Mouse (Mus musculus) midbrain, postnatal 0 days (tissue): ENCODE measurements around the gene Pex13. TPM values are rescaled to one million over a fixed set of nuclear protein-coding genes. Genes with fewer than 3 reads are reported as not detected.

Experiments used
- ATAC-seq: fragments of 200-750 bp; cut with Nextera tagmentation; 2 replicates; pipeline ENCODE4 v1.8.0; 2017; ENCODE audit warnings: moderate number of reproducible peaks, mild to moderate bottlenecking, moderate TSS enrichment, moderate library complexity; ENCODE audit not compliant: low FRiP score
- DNase-seq: peaks from one replicate; pipeline ENCODE4 v3.0.0-alpha.2; 2015; ENCODE audit warnings: low spot score
- H3K27ac ChIP-seq: fragments of 300-500 bp; sonication (generic); 2 replicates; pipeline ENCODE4 v1.5.1; 2014; ENCODE audit warnings: low read depth, mild to moderate bottlenecking, low read length, mixed read lengths
- H3K27me3 ChIP-seq: fragments of 300-500 bp; sonication (generic); 2 replicates; pipeline ENCODE4 v1.6.1; 2014; ENCODE audit warnings: low read length, control low read depth, mixed read lengths; ENCODE audit not compliant: insufficient read depth
- H3K36me3 ChIP-seq: fragments of 300-500 bp; sonication (generic); 2 replicates; pipeline ENCODE4 v1.6.1; 2014; ENCODE audit warnings: low read length, control low read depth, mixed read lengths; ENCODE audit not compliant: insufficient read depth
- H3K4me1 ChIP-seq: fragments of 300-500 bp; sonication (generic); 2 replicates; pipeline ENCODE4 v1.6.1; 2014; ENCODE audit warnings: mild to moderate bottlenecking, control low read depth, antibody characterized with exemption, low read length, mixed read lengths; ENCODE audit not compliant: insufficient read depth
- H3K4me2 ChIP-seq: fragments of 300-500 bp; sonication (generic); 2 replicates; pipeline ENCODE4 v1.6.1; 2014; ENCODE audit warnings: low read depth, mild to moderate bottlenecking, low read length, mixed read lengths; ENCODE audit not compliant: poor library complexity, severe bottlenecking
- H3K4me3 ChIP-seq: fragments of 300-500 bp; sonication (generic); 2 replicates; pipeline ENCODE4 v1.5.1; 2014; ENCODE audit warnings: low read depth, mild to moderate bottlenecking, low read length, moderate library complexity
- H3K9ac ChIP-seq: fragments of 300-500 bp; sonication (generic); replicated peaks from 2 replicates; pipeline ENCODE4 v1.6.1; 2014; ENCODE audit warnings: mild to moderate bottlenecking, low read length, moderate library complexity, mixed read lengths; ENCODE audit not compliant: poor library complexity, severe bottlenecking
- H3K9me3 ChIP-seq: fragments of 300-500 bp; sonication (generic); 2 replicates; pipeline ENCODE4 v1.6.1; 2016; ENCODE audit warnings: low read length, control low read depth
- CTCF ChIP-seq: IDR thresholded peaks from 2 replicates; pipeline ENCODE4 v1.5.1; 2016; ENCODE audit warnings: antibody characterized with exemption, mild to moderate bottlenecking
- WGBS: fragments of 180-500 bp; shearing (Covaris S2); extraction: QIAGEN DNeasy Blood & Tissue Kit; methylation state at CpG from one replicate; pipeline ENCODE4 v1.1.7; 2014; 5-methylcytosine and 5-hydroxymethylcytosine counted together
- polyA plus RNA-seq: library from polyadenylated mRNA; unstranded; fragments of >200 nt; fragmentation: Nextera tagmentation; extraction: Ambion mirVana; gene quantifications from 2 replicates; pipeline ENCODE4 v1.2.1, GENCODE M21; 2015
- total RNA-seq: library from RNA; depleted of rRNA; stranded (reverse); fragments of >200 nt; gene quantifications from 2 replicates; pipeline ENCODE4 v1.2.3, GENCODE M21; 2014; rRNA removed

Gene Pex13
- total RNA-seq (17.9 and 24.6 TPM in 2 replicates), polyA plus RNA-seq (23.6 and 24.8 TPM in 2 replicates)

DNA sequence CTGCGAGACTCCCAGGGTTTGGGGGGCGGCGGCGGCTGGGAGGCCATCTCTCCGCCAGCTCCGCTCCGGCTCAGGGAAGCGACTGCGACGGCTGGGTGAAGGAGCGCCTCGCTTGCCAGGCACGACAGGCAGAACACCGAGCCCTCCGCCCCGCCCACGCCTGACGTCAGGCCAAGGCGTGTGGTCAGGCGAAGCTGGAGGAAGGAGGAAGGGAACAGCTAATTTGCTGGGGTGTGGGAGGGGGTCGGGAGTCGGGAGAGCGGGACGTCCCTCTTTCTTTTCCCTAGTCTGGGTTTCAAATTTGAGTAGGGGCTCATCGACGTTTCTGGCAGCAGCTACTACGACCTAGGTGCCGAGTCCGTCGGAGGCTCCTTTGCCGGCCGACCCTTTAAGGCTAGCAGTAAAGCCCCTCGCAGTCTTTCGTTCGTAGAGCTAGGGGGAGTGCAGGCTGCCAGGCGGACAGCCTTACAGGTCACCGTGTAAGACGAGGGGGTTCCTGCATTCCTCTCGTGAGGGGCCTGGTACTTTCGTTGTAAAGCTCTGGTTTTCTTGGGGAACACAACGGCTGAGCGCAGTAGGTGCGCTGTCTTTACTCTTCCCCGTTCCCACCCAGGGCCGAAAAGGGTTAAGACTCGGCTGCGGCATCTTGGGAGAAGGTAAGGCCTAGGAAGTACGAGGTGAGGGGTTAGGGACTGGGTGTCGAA is at the start of gene Pex13:
Pex13 (minus strand) TSS at position 162 of the 704 bp plus-strand sequence.
- Histone ChIP-seq H3K9me3 (no peaks in the 10 kb centered on the region), H3K4me3 (peak within 1 kb of the TSS; percentile 76), H3K27me3 (no peaks in the 10 kb centered on the region), H3K36me3 (no peaks in the 10 kb centered on the region), H3K4me1 (peaks cover 4% of the 10 kb centered on the region), H3K4me2 (peak within 1 kb of the TSS; percentile 77), H3K27ac (peak within 1 kb of the TSS; percentile 99), H3K9ac (peak within 1 kb of the TSS; percentile 64)
- DNase-seq (peak; percentile 98), ATAC-seq (peak; percentile 98)
- under 1% methylated on average over 48 of the region's 49 CpGs for WGBS
- TF ChIP-seq CTCF = peak; percentile 41

DNA sequence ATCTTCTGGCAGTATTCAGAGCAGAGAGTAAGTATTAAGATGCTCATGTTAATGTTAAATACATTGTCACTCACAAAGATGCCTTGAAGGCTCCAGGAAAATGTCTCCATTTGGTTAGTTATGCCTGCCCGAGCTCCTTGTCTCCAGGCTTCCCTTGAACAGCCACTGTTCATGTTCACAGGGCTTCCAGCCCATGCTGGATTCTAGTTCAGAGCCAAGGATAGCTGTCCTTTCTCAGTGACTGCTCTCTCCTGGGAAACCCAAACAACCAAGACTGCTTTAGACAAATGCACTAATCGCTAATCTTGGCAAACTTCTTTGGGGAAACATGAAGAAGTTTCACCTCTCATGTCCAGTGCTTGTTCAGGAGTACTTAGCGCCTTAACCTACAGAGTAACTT is 46.5 kb upstream of the Pex13 start:
- H3K4me1 ChIP-seq = no peaks in the 10 kb centered on the region
- H3K27ac ChIP-seq = no peak overlapping the region
- WGBS = 84% methylated on average over 3 of the region's 3 CpGs
- H3K9ac ChIP-seq = no peak overlapping the region
- no peak for TF ChIP-seq CTCF
- H3K9me3 ChIP-seq = no peaks in the 10 kb centered on the region
- no peak overlapping the region for H3K4me2 ChIP-seq
- H3K4me3 ChIP-seq = no peak overlapping the region
- DNase-seq = peak; percentile 46
- ATAC-seq = no peak
- H3K36me3 ChIP-seq = peaks cover 65% of the 10 kb centered on the region
- H3K27me3 ChIP-seq = no peaks in the 10 kb centered on the region

DNA sequence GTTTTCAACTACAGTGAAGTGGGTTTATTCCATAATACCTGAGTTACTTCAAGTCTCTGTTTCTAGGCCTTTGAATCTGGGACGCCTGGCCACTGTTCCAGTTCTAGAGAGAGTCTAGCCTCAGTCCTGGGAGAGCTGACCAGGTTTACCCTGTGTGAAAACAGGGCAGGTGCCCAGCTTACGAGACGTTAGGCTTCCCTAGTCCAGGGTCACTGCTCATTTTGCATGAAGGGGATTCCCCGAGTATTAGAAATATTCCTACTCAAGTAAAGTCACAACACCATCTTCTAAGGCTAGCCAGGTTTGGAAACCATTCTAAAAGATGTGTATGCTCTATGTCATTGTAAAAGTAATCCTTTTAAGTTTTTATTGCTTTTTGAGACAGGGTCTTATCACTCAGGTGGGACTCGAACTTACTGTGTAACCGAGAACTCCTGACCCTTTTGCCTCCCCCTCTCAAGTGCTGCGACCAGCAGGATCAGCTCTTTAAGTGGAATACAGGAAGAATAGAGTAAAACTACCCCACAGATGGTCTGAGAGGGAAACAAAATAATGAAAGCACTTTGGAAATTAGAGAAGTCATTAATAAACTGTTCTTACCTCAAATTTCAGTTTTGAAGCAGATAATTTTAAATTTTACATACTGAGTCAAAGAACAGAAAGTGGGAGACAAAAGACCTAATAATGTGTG is 39.0 kb upstream of the Pex13 start:
- H3K4me3 ChIP-seq = no peak overlapping the region
- no peak for DNase-seq
- H3K27ac ChIP-seq = no peak overlapping the region
- no peak for ATAC-seq
- no peaks in the 10 kb centered on the region for H3K27me3 ChIP-seq
- no peaks in the 10 kb centered on the region for H3K9me3 ChIP-seq
- H3K9ac ChIP-seq = no peak overlapping the region
- peaks cover 22% of the 10 kb centered on the region for H3K36me3 ChIP-seq
- no peak overlapping the region for H3K4me2 ChIP-seq
- TF ChIP-seq CTCF = no peak
- WGBS = 85% methylated on average over 7 of the region's 7 CpGs
- H3K4me1 ChIP-seq = no peaks in the 10 kb centered on the region

DNA sequence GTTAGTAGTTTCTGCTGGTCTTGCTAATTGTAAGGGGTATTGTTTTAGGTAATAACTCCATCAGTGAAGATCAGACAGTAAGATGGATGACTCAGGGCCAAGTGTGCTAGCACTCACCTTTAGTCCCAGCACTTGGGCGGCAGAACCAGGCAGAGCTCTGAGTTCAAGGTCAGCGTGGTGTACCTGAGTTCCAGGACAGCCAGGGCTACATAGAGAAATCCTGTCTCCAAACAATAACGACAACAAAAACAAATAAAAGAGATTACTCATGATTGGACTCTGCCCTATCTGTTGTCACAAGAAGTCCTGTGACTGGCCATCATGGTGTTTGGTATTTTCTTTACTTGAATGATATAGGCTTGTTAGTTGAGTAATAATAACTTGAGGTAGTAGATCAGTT is 36.1 kb upstream of the Pex13 start:
- WGBS = 98% methylated on average over 3 of the region's 3 CpGs
- Histone ChIP-seq H3K27me3 (no peaks in the 10 kb centered on the region), H3K36me3 (peaks cover 3% of the 10 kb centered on the region; the same call in 1 of the 2 replicates), H3K4me1 (no peaks in the 10 kb centered on the region), H3K9ac (no peak overlapping the region), H3K9me3 (no peaks in the 10 kb centered on the region), H3K27ac (no peak overlapping the region), H3K4me3 (no peak overlapping the region), H3K4me2 (no peak overlapping the region)
- ATAC-seq (no peak), DNase-seq (no peak)
- no peak for TF ChIP-seq CTCF

- no peak for ATAC-seq
- H3K27me3 ChIP-seq = no peaks in the 10 kb centered on the region
- H3K4me2 ChIP-seq = no peak overlapping the region
- no peaks in the 10 kb centered on the region for H3K36me3 ChIP-seq
- H3K9me3 ChIP-seq = no peaks in the 10 kb centered on the region
- no peak overlapping the region for H3K4me3 ChIP-seq
- H3K27ac ChIP-seq = no peak overlapping the region
- no peak for TF ChIP-seq CTCF
- WGBS = 74% methylated on average over 3 of the region's 3 CpGs
- no peak for DNase-seq
- no peak overlapping the region for H3K9ac ChIP-seq
- H3K4me1 ChIP-seq = no peaks in the 10 kb centered on the region
Measured at GRCm38 (mm10) chr11:23699414-23700095, 33.8 kb upstream of the Pex13 start.
